Mouse (Mus musculus) hindbrain, embryonic 14.5 days (tissue): Measurements from ENCODE around the gene Gm10260. TPM values are rescaled to one million over a fixed set of nuclear protein-coding genes. Genes with fewer than 3 reads are reported as not detected.

Experiments used
- ATAC-seq: fragments of 200-750 bp; cut with Nextera tagmentation; 2 replicates; pipeline ENCODE4 v1.8.0; 2017; ENCODE audit warnings: moderate number of reproducible peaks, mild to moderate bottlenecking, moderate TSS enrichment, moderate library complexity; ENCODE audit not compliant: low FRiP score
- DNase-seq: peaks from one replicate; pipeline ENCODE4 v3.0.0-alpha.2; 2015; ENCODE audit warnings: low spot score
- H3K27ac ChIP-seq: fragments of 300-500 bp; sonication (generic); 2 replicates; pipeline ENCODE4 v1.5.1; 2014; ENCODE audit warnings: mild to moderate bottlenecking, moderate library complexity
- H3K27me3 ChIP-seq: fragments of 300-500 bp; sonication (generic); 2 replicates; pipeline ENCODE4 v1.6.1; 2014; ENCODE audit warnings: mild to moderate bottlenecking, low read length, mixed read lengths; ENCODE audit not compliant: control insufficient read depth, insufficient read depth
- H3K36me3 ChIP-seq: fragments of 300-500 bp; sonication (generic); replicated peaks from 2 replicates; pipeline ENCODE4 v1.6.1; 2014; ENCODE audit not compliant: control insufficient read depth, insufficient read depth
- H3K4me1 ChIP-seq: fragments of 300-500 bp; sonication (generic); replicated peaks from 2 replicates; pipeline ENCODE4 v1.6.1; 2014; ENCODE audit warnings: antibody characterized with exemption, low read length, mixed read lengths; ENCODE audit not compliant: control insufficient read depth, insufficient read depth
- H3K4me2 ChIP-seq: fragments of 300-500 bp; sonication (generic); replicated peaks from 2 replicates; pipeline ENCODE4 v1.6.1; 2014; ENCODE audit warnings: mild to moderate bottlenecking, moderate library complexity
- H3K4me3 ChIP-seq: fragments of 300-500 bp; sonication (generic); replicated peaks from 2 replicates; pipeline ENCODE4 v1.5.1; 2014; ENCODE audit warnings: mild to moderate bottlenecking, low read length
- H3K9ac ChIP-seq: fragments of 300-500 bp; sonication (generic); 2 replicates; pipeline ENCODE4 v1.6.1; 2014
- H3K9me3 ChIP-seq: fragments of 300-500 bp; sonication (generic); 2 replicates; pipeline ENCODE4 v1.6.1; 2016; ENCODE audit warnings: low read length; ENCODE audit not compliant: control insufficient read depth
- WGBS: fragments of 180-500 bp; shearing (Covaris S2); extraction: QIAGEN DNeasy Blood & Tissue Kit; methylation state at CpG from one replicate; pipeline ENCODE4 v1.1.7; 2014; 5-methylcytosine and 5-hydroxymethylcytosine counted together
- polyA plus RNA-seq: library from polyadenylated mRNA; unstranded; fragments of >200 nt; fragmentation: Nextera tagmentation; extraction: Ambion mirVana; gene quantifications from 2 replicates; pipeline ENCODE4 v1.2.1, GENCODE M21; 2014

Gene Gm10260
- polyA plus RNA-seq, 1 experiment from 2014 or later, result 2.2 TPM

GRCm38 (mm10) chr13:97785167-97785835 is 24.9 kb upstream of the Gm10260 start:
- DNase-seq, result no peak
- no peak for ATAC-seq
- WGBS, result 72% methylated on average over 10 of the region's 10 CpGs
- no peak overlapping the region for H3K4me3 ChIP-seq
- H3K9ac ChIP-seq, result no peak overlapping the region
- H3K9me3 ChIP-seq, result no peaks in the 10 kb centered on the region
- H3K36me3 ChIP-seq, result no peaks in the 10 kb centered on the region
- no peak overlapping the region for H3K27ac ChIP-seq
- H3K27me3 ChIP-seq, result no peaks in the 10 kb centered on the region
- H3K4me1 ChIP-seq, result 0 out of 2 replicates have a peak, but pooled peaks cover 6% of the 10 kb centered on the region
- H3K4me2 ChIP-seq, result no peak overlapping the region

GRCm38 (mm10) chr13:97783423-97784143 is 23.2 kb upstream of the Gm10260 start:
- H3K9me3 ChIP-seq, result no peaks in the 10 kb centered on the region
- 0 out of 2 replicates have a peak, but pooled peaks cover 6% of the 10 kb centered on the region for H3K4me1 ChIP-seq
- 83% methylated on average over 8 of the region's 8 CpGs for WGBS
- ATAC-seq, result no peak
- H3K4me2 ChIP-seq, result no peak overlapping the region
- H3K36me3 ChIP-seq, result no peaks in the 10 kb centered on the region
- DNase-seq, result no peak
- H3K27ac ChIP-seq, result no peak overlapping the region
- no peak overlapping the region for H3K9ac ChIP-seq
- H3K4me3 ChIP-seq, result no peak overlapping the region
- H3K27me3 ChIP-seq, result no peaks in the 10 kb centered on the region

- ATAC-seq (no peak), DNase-seq (no peak)
- Histone ChIP-seq H3K4me3 (no peak overlapping the region), H3K4me1 (0 out of 2 replicates have a peak, but pooled peaks cover 6% of the 10 kb centered on the region), H3K9ac (no peak overlapping the region), H3K27me3 (no peaks in the 10 kb centered on the region), H3K36me3 (no peaks in the 10 kb centered on the region), H3K4me2 (no peak overlapping the region), H3K9me3 (no peaks in the 10 kb centered on the region), H3K27ac (no peak overlapping the region)
- 49% methylated on average over 7 of the region's 7 CpGs for WGBS
These were observed 21.6 kb upstream of the Gm10260 start for GRCm38 (mm10) chr13:97782063-97782462.

GRCm38 (mm10) chr13:97781637-97782036 is 21.2 kb upstream of the Gm10260 start:
- 91% methylated on average over 7 of the region's 7 CpGs for WGBS
- Histone ChIP-seq H3K4me3 (no peak overlapping the region), H3K36me3 (no peaks in the 10 kb centered on the region), H3K9me3 (no peaks in the 10 kb centered on the region), H3K27ac (no peak overlapping the region), H3K27me3 (no peaks in the 10 kb centered on the region), H3K9ac (no peak overlapping the region), H3K4me2 (no peak overlapping the region), H3K4me1 (0 out of 2 replicates have a peak, but pooled peaks cover 6% of the 10 kb centered on the region)
- ATAC-seq, result no peak
- DNase-seq, result no peak

GRCm38 (mm10) chr13:97780556-97780955 is 20.1 kb upstream of the Gm10260 start:
- Histone ChIP-seq H3K4me3 (no peak overlapping the region), H3K4me1 (0 out of 2 replicates have a peak, but pooled peaks cover 6% of the 10 kb centered on the region), H3K4me2 (no peak overlapping the region), H3K27me3 (no peaks in the 10 kb centered on the region), H3K27ac (no peak overlapping the region), H3K9ac (no peak overlapping the region), H3K36me3 (no peaks in the 10 kb centered on the region), H3K9me3 (no peaks in the 10 kb centered on the region)
- 67% methylated on average over 2 of the region's 2 CpGs for WGBS
- ATAC-seq, result no peak
- DNase-seq, result no peak

- no peak overlapping the region for H3K27ac ChIP-seq
These were observed 19.4 kb upstream of the Gm10260 start for GRCm38 (mm10) chr13:97779657-97780445.

GRCm38 (mm10) chr13:97778698-97779194 is 18.3 kb upstream of the Gm10260 start:
- Histone ChIP-seq H3K4me2 (no peak overlapping the region), H3K4me3 (no peak overlapping the region), H3K36me3 (no peaks in the 10 kb centered on the region), H3K27ac (no peak overlapping the region), H3K27me3 (no peaks in the 10 kb centered on the region), H3K4me1 (0 out of 2 replicates have a peak, but pooled peaks cover 6% of the 10 kb centered on the region), H3K9ac (no peak overlapping the region), H3K9me3 (no peaks in the 10 kb centered on the region)
- ATAC-seq (no peak), DNase-seq (no peak)
- WGBS, result 90% methylated on average over 5 of the region's 5 CpGs

More at GRCm38 (mm10) chr13:97779657-97780445, 19.4 kb upstream of the Gm10260 start:
- DNase-seq, result no peak
- Histone ChIP-seq H3K36me3 (no peaks in the 10 kb centered on the region), H3K4me1 (0 out of 2 replicates have a peak, but pooled peaks cover 8% of the 10 kb centered on the region), H3K9ac (no peak overlapping the region), H3K4me3 (no peak overlapping the region), H3K4me2 (no peak overlapping the region), H3K27me3 (no peaks in the 10 kb centered on the region), H3K9me3 (no peaks in the 10 kb centered on the region)
- WGBS, result 86% methylated on average over 8 of the region's 8 CpGs
- no peak for ATAC-seq

GRCm38 (mm10) chr13:97777667-97778066 is 17.2 kb upstream of the Gm10260 start:
- Histone ChIP-seq H3K27ac (no peak overlapping the region), H3K27me3 (no peaks in the 10 kb centered on the region), H3K9me3 (no peaks in the 10 kb centered on the region), H3K4me2 (no peak overlapping the region), H3K36me3 (no peaks in the 10 kb centered on the region), H3K9ac (no peak overlapping the region), H3K4me3 (no peak overlapping the region), H3K4me1 (0 out of 2 replicates have a peak, but pooled peaks cover 6% of the 10 kb centered on the region)
- DNase-seq (no peak), ATAC-seq (no peak)
- WGBS, result 93% methylated on average over 2 of the region's 2 CpGs

GRCm38 (mm10) chr13:97776702-97777101 is 16.3 kb upstream of the Gm10260 start:
- 61% methylated on average over 3 of the region's 3 CpGs for WGBS
- DNase-seq (no peak), ATAC-seq (peak; percentile 37; the same call in 1 of the 2 replicates)
- Histone ChIP-seq H3K27me3 (no peaks in the 10 kb centered on the region), H3K9ac (no peak overlapping the region), H3K27ac (no peak overlapping the region), H3K4me2 (no peak overlapping the region), H3K9me3 (no peaks in the 10 kb centered on the region; the same call in 1 of the 2 replicates), H3K4me3 (no peak overlapping the region), H3K36me3 (no peaks in the 10 kb centered on the region), H3K4me1 (0 out of 2 replicates have a peak, but pooled peaks cover 6% of the 10 kb centered on the region)
